In genomic region chr9:62426021-62426420, GRCm38 (mm10) we compare ENCODE assay signal across 17 mouse cellular contexts.
DNase-seq lines count a peak whose midpoint lies in the region; ATAC-seq and TF ChIP-seq lines count a peak whose summit lies in the region.
"Had no signal": no experiment of that assay in that cellular context is flagged by ENCODE, and none has a peak within 500 bp of the region (broad histone marks: within the 10 kb centered on the region; RNA-seq: fewer than 3 reads in every experiment).

No protein-coding gene starts in this region.

- H3K4me2 ChIP-seq in heart, embryonic 11.5 days: no peak overlapping the region
- no peak overlapping the region for H3K4me2 ChIP-seq in intestine, postnatal 0 days (replicated peaks; ENCODE audit: low read depth)
- H3K4me2 ChIP-seq: hindbrain, embryonic 12.5 days; liver, embryonic 11.5 days; midbrain, embryonic 15.5 days; stomach, embryonic 15.5 days had no signal

- no peaks in the 10 kb centered on the region for H3K36me3 ChIP-seq in heart, embryonic 11.5 days (ENCODE audit: control insufficient read depth, insufficient read depth, low read length)
- peaks cover 24% of the 10 kb centered on the region for H3K36me3 ChIP-seq in E14TG2a.4 (ENCODE audit: insufficient read depth, low read length)
- no peaks in the 10 kb centered on the region for H3K36me3 ChIP-seq in intestine, postnatal 0 days (ENCODE audit: control insufficient read depth, insufficient read depth)
- H3K36me3 ChIP-seq: stomach, embryonic 15.5 days had no signal

- TF ChIP-seq CTCF in cerebellum, adult 2 months (IDR thresholded peaks at IDR 0.05; ENCODE audit: borderline replicate concordance, insufficient read depth, low read depth, low read length): no peak
- no peak for TF ChIP-seq CTCF in layer of hippocampus, adult 2 months (conservative IDR thresholded peaks at IDR 0.05)
- no peak for TF ChIP-seq CTCF in E14TG2a.4 (conservative IDR thresholded peaks at IDR 0.05; ENCODE audit: low read length)
- TF ChIP-seq CTCF in intestine, postnatal 0 days (IDR thresholded peaks at IDR 0.05; ENCODE audit: low read depth): no peak

- H3K4me1 ChIP-seq in cerebellum, adult 2 months (ENCODE audit: control insufficient read depth, insufficient read depth, low read length): peaks cover 26% of the 10 kb centered on the region
- peaks cover 19% of the 10 kb centered on the region for H3K4me1 ChIP-seq in heart, embryonic 11.5 days (ENCODE audit: control insufficient read depth, insufficient read depth, low read length)
- H3K4me1 ChIP-seq in E14TG2a.4 (replicated peaks; ENCODE audit: low read depth, low read length): peaks cover 29% of the 10 kb centered on the region
- H3K4me1 ChIP-seq in intestine, postnatal 0 days (replicated peaks; ENCODE audit: control insufficient read depth, insufficient read depth, low read length): peaks cover under 1% of the 10 kb centered on the region; the same call in 1 of the 2 replicates
- H3K4me1 ChIP-seq: midbrain, embryonic 15.5 days had no signal

- WGBS in cerebellum, adult 2 months: 82% methylated on average over 19 of the region's 19 CpGs
- WGBS in heart, embryonic 11.5 days (ENCODE audit: insufficient replicate concordance): 87% methylated on average over 18 of the region's 19 CpGs
- WGBS in intestine, postnatal 0 days: 92% methylated on average over 19 of the region's 19 CpGs

- peak; percentile 15 to 20 for DNase-seq in cerebellum, adult 2 months
- DNase-seq in cerebellum, adult 11 months: no peak
- no peak for DNase-seq in heart, postnatal 4 days
- no peak for DNase-seq in layer of hippocampus, adult 2 months (ENCODE audit: low spot score in 2 of 2)
- no peak for DNase-seq in layer of hippocampus, postnatal 25 days (ENCODE audit: extremely low spot score in 1 of 2, low spot score in 1 of 2)
- DNase-seq: adrenal gland, postnatal 14 days; right cerebral cortex, adult 18-20 months; spleen, adult 18-20 months had no signal

- no peak for ATAC-seq in heart, embryonic 11.5 days (replicated peaks; ENCODE audit: insufficient number of reproducible peaks, low FRiP score, low TSS enrichment)
- no peak for ATAC-seq in intestine, postnatal 0 days
- ATAC-seq: midbrain, embryonic 15.5 days had no signal

- no peak overlapping the region for H3K4me3 ChIP-seq in cerebellum, adult 2 months (replicated peaks; ENCODE audit: insufficient read depth, low read depth, low read length)
- H3K4me3 ChIP-seq in heart, embryonic 11.5 days (ENCODE audit: low read depth, low read length): no peak overlapping the region
- H3K4me3 ChIP-seq in layer of hippocampus, adult 2 months: no peak overlapping the region
- H3K4me3 ChIP-seq in E14TG2a.4 (replicated peaks; ENCODE audit: low read length): 0 out of 2 replicates have a peak overlapping the region, but pooled peaks have one; percentile 11
- no peak overlapping the region for H3K4me3 ChIP-seq in intestine, postnatal 0 days (ENCODE audit: low read depth, low read length)
- H3K4me3 ChIP-seq: forebrain, embryonic 10.5 days; hindbrain, embryonic 12.5 days; midbrain, embryonic 15.5 days; stomach, embryonic 15.5 days had no signal

- TF ChIP-seq POLR2A in cerebellum, adult 2 months (IDR thresholded peaks at IDR 0.05; ENCODE audit: borderline replicate concordance, insufficient read depth, low read length): no peak

- H3K9ac ChIP-seq in heart, embryonic 11.5 days (ENCODE audit: low read depth, low read length): no peak overlapping the region
- H3K9ac ChIP-seq in intestine, postnatal 0 days (ENCODE audit: low read depth, low read length): no peak overlapping the region
- H3K9ac ChIP-seq: hindbrain, embryonic 12.5 days; midbrain, embryonic 15.5 days; stomach, embryonic 15.5 days had no signal

- no peak overlapping the region for H3K27ac ChIP-seq in cerebellum, adult 2 months (ENCODE audit: insufficient read depth, low read length)
- 0 out of 2 replicates have a peak overlapping the region, but pooled peaks have one; percentile 10 for H3K27ac ChIP-seq in heart, embryonic 11.5 days (ENCODE audit: low read depth, low read length)
- H3K27ac ChIP-seq in layer of hippocampus, adult 2 months: peak overlapping the region; percentile 49; the same call in 1 of the 2 replicates
- H3K27ac ChIP-seq in intestine, postnatal 0 days (ENCODE audit: low read depth, low read length): no peak overlapping the region
- H3K27ac ChIP-seq: forebrain, embryonic 10.5 days; hindbrain, embryonic 12.5 days; midbrain, embryonic 15.5 days; stomach, embryonic 15.5 days had no signal

- H3K9me3 ChIP-seq in heart, embryonic 11.5 days (replicated peaks; ENCODE audit: control insufficient read depth, low read length): no peaks in the 10 kb centered on the region
- H3K9me3 ChIP-seq in E14TG2a.4 (ENCODE audit: low read length): no peaks in the 10 kb centered on the region
- no peaks in the 10 kb centered on the region for H3K9me3 ChIP-seq in intestine, postnatal 0 days (ENCODE audit: control insufficient read depth)
- H3K9me3 ChIP-seq: forebrain, embryonic 10.5 days; hindbrain, embryonic 12.5 days; midbrain, embryonic 15.5 days; stomach, embryonic 15.5 days had no signal

- H3K27me3 ChIP-seq in cerebellum, adult 2 months (ENCODE audit: control insufficient read depth, insufficient read depth, low read length): no peaks in the 10 kb centered on the region
- H3K27me3 ChIP-seq in heart, embryonic 11.5 days (ENCODE audit: control insufficient read depth, insufficient read depth, low read length): no peaks in the 10 kb centered on the region
- no peaks in the 10 kb centered on the region; the same call in 1 of the 2 replicates for H3K27me3 ChIP-seq in E14TG2a.4 (ENCODE audit: insufficient read depth, low read length)
- H3K27me3 ChIP-seq in intestine, postnatal 0 days (replicated peaks; ENCODE audit: control insufficient read depth, insufficient read depth, low read length): no peaks in the 10 kb centered on the region
- H3K27me3 ChIP-seq: CH12.LX; hindbrain, embryonic 12.5 days; midbrain, embryonic 15.5 days; stomach, embryonic 15.5 days had no signal

Comparison
In these comparisons a context has a peak if more than half of its experiments do, and no peak if none do; other contexts are left out.
1. DNase-seq: peak in cerebellum, adult 2 months (2 of 2); none in cerebellum, adult 11 months (single experiment), heart, postnatal 4 days (single experiment), layer of hippocampus, adult 2 months (0 of 2) and layer of hippocampus, postnatal 25 days (0 of 2).
2. H3K27ac ChIP-seq: peak in heart, embryonic 11.5 days (single experiment) and layer of hippocampus, adult 2 months (single experiment); none in cerebellum, adult 2 months (single experiment) and intestine, postnatal 0 days (single experiment).